Mouse (Mus musculus) neural tube, embryonic 14.5 days (tissue): ENCODE data around the gene Vegfd. TPM values are rescaled to one million over a fixed set of nuclear protein-coding genes. Genes with fewer than 3 reads are reported as not detected.

ENCODE experiments used
- ATAC-seq: fragments of 200-750 bp; cut with Nextera tagmentation; 2 replicates; pipeline ENCODE4 v1.8.0; 2017; ENCODE audit warnings: low read depth, mild to moderate bottlenecking, moderate TSS enrichment, moderate library complexity
- H3K27ac ChIP-seq: fragments of 300-500 bp; sonication (generic); 2 replicates; pipeline ENCODE4 v1.5.1; 2014; ENCODE audit warnings: low read depth, mild to moderate bottlenecking, control low read depth, low read length, moderate library complexity, mixed read lengths
- H3K27me3 ChIP-seq: fragments of 300-500 bp; sonication (generic); 2 replicates; pipeline ENCODE4 v1.6.1; 2014; ENCODE audit warnings: low read length; ENCODE audit not compliant: control insufficient read depth, insufficient read depth
- H3K36me3 ChIP-seq: fragments of 300-500 bp; sonication (generic); 2 replicates; pipeline ENCODE4 v1.6.1; 2014; ENCODE audit warnings: low read length, mixed read lengths; ENCODE audit not compliant: control insufficient read depth, insufficient read depth
- H3K4me1 ChIP-seq: fragments of 300-500 bp; sonication (generic); 2 replicates; pipeline ENCODE4 v1.6.1; 2014; ENCODE audit warnings: low read length; ENCODE audit not compliant: control insufficient read depth, insufficient read depth
- H3K4me2 ChIP-seq: fragments of 300-500 bp; sonication (generic); 2 replicates; pipeline ENCODE4 v1.6.1; 2014; ENCODE audit warnings: mild to moderate bottlenecking, low read depth, low read length, control low read depth
- H3K4me3 ChIP-seq: fragments of 300-500 bp; sonication (generic); 2 replicates; pipeline ENCODE4 v1.5.1; 2014; ENCODE audit warnings: low read depth, low read length, control low read depth, mixed read lengths
- H3K9ac ChIP-seq: fragments of 300-500 bp; sonication (generic); replicated peaks from 2 replicates; pipeline ENCODE4 v1.6.1; 2014; ENCODE audit warnings: low read depth, mild to moderate bottlenecking, control low read depth, low read length, mixed read lengths
- H3K9me3 ChIP-seq: fragments of 300-500 bp; sonication (generic); 2 replicates; pipeline ENCODE4 v1.6.1; 2016; ENCODE audit warnings: low read length; ENCODE audit not compliant: control insufficient read depth
- WGBS: fragments of 180-500 bp; shearing (Covaris S2); extraction: QIAGEN DNeasy Blood & Tissue Kit; methylation state at CpG from one replicate; pipeline ENCODE4 v1.1.7; 2014; 5-methylcytosine and 5-hydroxymethylcytosine counted together
- polyA plus RNA-seq: library from polyadenylated mRNA; unstranded; fragments of >200 nt; fragmentation: Nextera tagmentation; extraction: Ambion mirVana; gene quantifications from 2 replicates; pipeline ENCODE4 v1.2.1, GENCODE M21; 2014

Vegfd gene
- polyA plus RNA-seq, 1 experiment from 2014 or later, result 0.09 TPM

DNA sequence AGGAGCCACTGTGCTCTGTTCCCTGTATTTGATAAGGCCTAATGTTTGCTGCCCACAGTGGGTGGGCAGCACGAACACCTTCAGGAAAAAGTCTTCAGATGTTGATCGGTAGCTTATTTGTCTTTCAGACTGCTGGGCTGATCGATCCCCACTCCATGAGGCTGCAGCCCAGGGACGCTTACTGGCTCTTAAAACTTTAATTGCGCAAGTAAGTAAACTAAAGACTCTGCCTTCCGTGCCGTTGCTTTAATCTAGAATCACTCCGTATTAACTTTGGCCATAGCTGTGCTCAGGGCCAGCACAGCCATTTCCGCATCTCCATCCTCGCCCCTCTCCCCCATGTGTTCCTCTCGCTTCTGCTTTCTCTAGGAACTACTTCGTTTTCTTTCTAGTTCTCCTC, 72.4 kb downstream of the Vegfd start:
- no peaks in the 10 kb centered on the region for H3K27me3 ChIP-seq
- no peak overlapping the region for H3K4me2 ChIP-seq

DNA sequence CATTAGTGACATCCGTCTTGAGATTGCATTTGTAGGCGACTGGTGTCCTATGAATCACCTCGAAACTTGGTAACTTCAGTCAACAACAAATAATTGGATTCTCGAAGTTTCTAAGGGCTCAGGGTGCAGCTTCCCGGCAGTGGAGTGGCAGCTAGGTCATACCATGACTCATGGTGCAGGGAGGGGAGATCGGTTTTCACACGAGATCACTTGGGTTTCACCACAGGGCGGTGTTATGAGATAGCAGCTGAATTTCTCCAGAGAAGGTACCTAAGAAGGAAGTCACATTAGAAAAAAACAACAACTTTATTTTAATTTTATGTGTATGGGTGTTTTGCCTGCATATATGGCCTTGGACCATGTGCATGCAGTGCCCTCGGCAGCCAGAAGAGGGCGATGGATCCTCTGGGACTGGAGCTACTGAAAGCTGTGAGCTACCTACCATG, 73.0 kb downstream of the Vegfd start:
- no peak overlapping the region for H3K9ac ChIP-seq
- H3K4me1 ChIP-seq, result no peaks in the 10 kb centered on the region
- no peaks in the 10 kb centered on the region for H3K9me3 ChIP-seq
- 89% methylated on average over 10 of the region's 10 CpGs for WGBS
- H3K4me3 ChIP-seq, result no peak overlapping the region
- ATAC-seq, result no peak
- H3K4me2 ChIP-seq, result no peak overlapping the region
- H3K27ac ChIP-seq, result no peak overlapping the region
- no peaks in the 10 kb centered on the region for H3K27me3 ChIP-seq
- no peaks in the 10 kb centered on the region for H3K36me3 ChIP-seq

More for the DNA sequence above, 72.4 kb downstream of the Vegfd start:
- Histone ChIP-seq H3K27ac (no peak overlapping the region), H3K4me1 (no peaks in the 10 kb centered on the region), H3K9me3 (no peaks in the 10 kb centered on the region), H3K36me3 (no peaks in the 10 kb centered on the region), H3K4me3 (no peak overlapping the region), H3K9ac (no peak overlapping the region)
- WGBS, result 90% methylated on average over 12 of the region's 12 CpGs
- no peak for ATAC-seq

DNA sequence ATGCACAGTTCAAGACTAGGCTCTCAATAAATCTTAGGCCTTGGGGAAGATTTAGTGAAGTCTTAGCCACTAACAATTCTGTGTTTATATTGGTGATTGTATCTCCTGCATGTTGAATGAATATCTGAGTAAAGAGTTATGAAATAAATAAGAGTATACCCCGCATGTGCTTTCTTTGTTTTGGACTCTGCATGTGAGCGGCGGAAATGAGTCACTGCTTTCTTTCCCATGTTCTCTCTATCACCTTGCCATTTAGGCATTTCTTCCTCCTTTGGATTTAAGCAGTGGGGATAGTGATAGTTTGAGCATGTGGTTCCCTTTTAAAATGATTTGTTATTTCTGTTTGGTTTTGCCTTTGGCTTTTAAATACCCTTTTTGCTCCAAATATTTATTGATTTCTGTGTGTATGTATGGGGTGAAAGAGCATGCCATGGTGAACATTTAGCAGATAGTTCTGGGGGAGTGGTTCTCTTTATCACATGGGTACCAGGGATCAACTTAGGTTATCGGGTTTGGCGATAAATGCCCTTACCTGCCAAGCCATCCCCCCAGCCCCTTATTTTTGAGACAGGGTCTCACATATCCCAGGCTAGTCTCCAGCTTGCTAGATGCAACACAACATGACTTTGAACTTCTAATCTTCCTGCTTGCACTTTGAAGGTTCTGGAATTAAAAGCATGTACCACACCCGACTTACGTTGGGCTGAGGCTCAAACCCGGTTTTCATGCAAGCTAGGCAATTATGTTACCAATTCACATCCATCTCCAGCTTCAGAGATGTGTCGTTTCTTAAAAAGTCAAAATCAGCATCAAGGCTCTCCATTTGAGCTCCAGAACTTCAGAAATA, 73.9 kb downstream of the Vegfd start:
- no peak for ATAC-seq
- H3K4me1 ChIP-seq, result no peaks in the 10 kb centered on the region
- WGBS, result 93% methylated on average over 9 of the region's 9 CpGs
- no peak overlapping the region for H3K27ac ChIP-seq
- H3K9me3 ChIP-seq, result no peaks in the 10 kb centered on the region
- no peak overlapping the region for H3K4me2 ChIP-seq
- H3K9ac ChIP-seq, result no peak overlapping the region
- no peak overlapping the region for H3K4me3 ChIP-seq
- no peaks in the 10 kb centered on the region for H3K36me3 ChIP-seq
- no peaks in the 10 kb centered on the region for H3K27me3 ChIP-seq

DNA sequence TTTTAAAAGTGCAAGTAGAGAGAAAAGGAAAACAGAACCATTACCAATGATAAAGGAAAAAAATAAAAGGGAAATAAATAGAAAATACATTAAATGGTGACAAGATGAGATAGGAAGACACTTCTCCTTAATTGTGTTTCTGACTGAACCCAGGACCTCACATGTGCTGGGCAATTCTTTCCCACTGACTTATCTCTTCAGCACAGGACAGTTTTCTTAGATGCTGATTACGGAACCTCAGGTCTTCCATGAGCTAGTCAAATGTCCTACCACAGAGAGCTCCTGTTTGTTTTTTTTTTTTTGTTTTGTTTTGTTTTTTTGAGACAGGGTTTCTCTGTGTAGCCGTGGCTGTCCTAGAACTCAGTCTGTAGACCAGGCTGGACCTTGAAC, 74.5 kb downstream of the Vegfd start:
- Histone ChIP-seq H3K4me3 (no peak overlapping the region), H3K27ac (no peak overlapping the region), H3K4me2 (no peak overlapping the region), H3K27me3 (no peaks in the 10 kb centered on the region), H3K36me3 (no peaks in the 10 kb centered on the region), H3K9me3 (no peaks in the 10 kb centered on the region), H3K4me1 (no peaks in the 10 kb centered on the region), H3K9ac (no peak overlapping the region)
- no peak for ATAC-seq
- WGBS, result 87% methylated on average over 2 of the region's 2 CpGs

DNA sequence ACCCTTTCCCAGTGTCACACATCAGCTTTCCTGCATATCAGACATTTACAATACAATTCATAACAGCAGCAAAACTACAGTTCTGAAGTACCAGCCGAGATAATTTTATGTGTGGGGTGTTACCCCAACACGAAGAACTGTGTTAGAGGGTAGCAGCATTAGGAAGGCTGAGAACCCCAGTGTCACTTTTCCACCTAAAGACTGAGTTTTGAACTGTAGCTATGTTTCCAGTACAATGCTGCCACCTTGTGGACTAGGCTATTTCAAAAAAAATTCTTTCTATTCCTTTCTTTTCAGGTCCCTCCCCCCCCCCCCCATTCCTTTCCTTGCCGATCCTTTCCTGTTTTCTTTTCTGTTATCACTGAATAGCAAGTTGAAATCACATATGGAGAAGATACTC, 76.0 kb downstream of the Vegfd start:
- ATAC-seq, result no peak
- H3K36me3 ChIP-seq, result no peaks in the 10 kb centered on the region
- no peak overlapping the region for H3K27ac ChIP-seq
- no peak overlapping the region for H3K4me2 ChIP-seq
- H3K4me1 ChIP-seq, result no peaks in the 10 kb centered on the region
- 36% methylated on average over 3 of the region's 3 CpGs for WGBS
- no peak overlapping the region for H3K9ac ChIP-seq
- H3K4me3 ChIP-seq, result no peak overlapping the region
- H3K27me3 ChIP-seq, result no peaks in the 10 kb centered on the region
- no peaks in the 10 kb centered on the region for H3K9me3 ChIP-seq

Other genes starting within 250 kb of the Vegfd start
- 0.16 TPM in 1 of 2 replicates, not detected in the other for gene Ace2, start 234.0 kb upstream of the Vegfd start, polyA plus RNA-seq
- 0.37 TPM in 1 of 2 replicates, not detected in the other for gene Bmx, start 115.2 kb upstream of the Vegfd start, polyA plus RNA-seq
- gene Pir, start 104.0 kb upstream of the Vegfd start, polyA plus RNA-seq, result 2.5 and 4.1 TPM in 2 replicates
- gene Piga, start 46.4 kb downstream of the Vegfd start, polyA plus RNA-seq, result 4.4 and 6.7 TPM in 2 replicates
- gene Asb11, start 63.6 kb downstream of the Vegfd start, polyA plus RNA-seq, result not detected in 2 replicates
- not detected in 2 replicates for gene Asb9, start 132.9 kb downstream of the Vegfd start, polyA plus RNA-seq